Mouse (Mus musculus): ENCODE results near the gene Hsd17b3. TPM values are rescaled to one million over a fixed set of nuclear protein-coding genes. Genes with fewer than 3 reads are reported as not detected.

The Hsd17b3 gene
- not detected in 2 replicates for polyA plus RNA-seq (2012; ENCODE audit: insufficient read depth, insufficient read length, missing spikeins)

GRCm38 (mm10) chr13:64089130-64089529 lies at the start of gene Hsd17b3:
Gene Hsd17b3 (minus strand): TSS chr13:64089230.
- Histone ChIP-seq H3K4me3 (ENCODE audit: insufficient read depth, low read length) (no peak within 1 kb of the TSS), H3K4me1 (ENCODE audit: control insufficient read depth, insufficient read depth, low read length) (no peaks in the 10 kb centered on the region), H3K27ac (ENCODE audit: insufficient read depth, low read depth, low read length) (no peak within 1 kb of the TSS)
- TF ChIP-seq CTCF (IDR thresholded peaks at IDR 0.05; ENCODE audit: low read depth, low read length) = no peak
- TF ChIP-seq POLR2A (IDR thresholded peaks at IDR 0.05; ENCODE audit: borderline replicate concordance, low read depth, low read length) = no peak

DNA sequence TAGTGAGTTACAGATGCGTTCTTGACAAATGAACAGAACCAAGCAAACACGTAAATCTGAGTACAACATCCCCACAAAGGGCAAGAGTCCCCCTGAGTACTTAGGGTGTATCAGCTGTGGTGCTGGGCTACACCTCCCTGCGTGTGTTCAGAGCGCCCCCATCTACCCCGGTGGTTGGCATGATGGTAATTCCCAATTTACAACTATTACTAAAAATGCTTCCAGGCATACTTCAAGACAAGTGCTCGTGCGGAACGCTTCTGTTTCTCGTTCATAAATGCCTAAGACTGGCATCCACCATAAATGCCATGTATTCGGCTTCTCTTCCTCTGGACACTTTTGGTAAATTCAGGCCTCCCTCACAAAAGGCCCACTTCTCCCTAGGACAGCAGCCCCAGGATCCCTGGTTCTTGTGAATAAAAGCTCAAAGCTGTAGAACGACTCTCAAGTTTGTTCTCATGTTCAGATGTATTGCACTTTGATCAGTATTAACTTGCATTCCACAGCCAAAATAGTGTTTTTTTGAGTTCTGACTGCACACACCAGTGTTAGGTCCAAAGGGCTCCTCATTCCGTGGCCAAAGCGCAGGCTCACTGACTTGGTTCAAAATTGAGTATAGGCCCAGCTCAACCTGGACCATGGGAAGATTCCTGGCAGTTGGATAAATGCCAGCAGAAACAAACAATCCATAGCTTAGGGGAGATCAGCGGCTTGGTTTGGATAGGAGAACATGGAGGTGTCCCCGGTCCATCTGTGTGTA lies 40.8 kb upstream of the Hsd17b3 start:
- H3K4me1 ChIP-seq (ENCODE audit: control insufficient read depth, insufficient read depth, low read length) = peaks cover 5% of the 10 kb centered on the region; the same call in 1 of the 2 replicates
- H3K27ac ChIP-seq (ENCODE audit: insufficient read depth, low read depth, low read length) = peak overlapping the region; percentile 55
- TF ChIP-seq POLR2A (IDR thresholded peaks at IDR 0.05; ENCODE audit: borderline replicate concordance, low read depth, low read length) (no peak), CTCF (IDR thresholded peaks at IDR 0.05; ENCODE audit: low read depth, low read length) (peak; percentile 60)
- H3K4me3 ChIP-seq (ENCODE audit: insufficient read depth, low read length) = peak overlapping the region; percentile 93

- Histone ChIP-seq H3K4me1 (ENCODE audit: control insufficient read depth, insufficient read depth, low read length) (peaks cover 5% of the 10 kb centered on the region; the same call in 1 of the 2 replicates), H3K27ac (ENCODE audit: insufficient read depth, low read depth, low read length) (peak within 1 kb of the TSS; percentile 55), H3K4me3 (ENCODE audit: insufficient read depth, low read length) (peak within 1 kb of the TSS; percentile 93)
- TF ChIP-seq POLR2A (IDR thresholded peaks at IDR 0.05; ENCODE audit: borderline replicate concordance, low read depth, low read length) = no peak
- no peak for TF ChIP-seq CTCF (IDR thresholded peaks at IDR 0.05; ENCODE audit: low read depth, low read length)
These were observed 40.0 kb upstream of the Hsd17b3 start, which contains the start of gene Slc35d2 for GRCm38 (mm10) chr13:64128858-64129615. Gene Slc35d2 (minus strand): TSS chr13:64129368.

DNA sequence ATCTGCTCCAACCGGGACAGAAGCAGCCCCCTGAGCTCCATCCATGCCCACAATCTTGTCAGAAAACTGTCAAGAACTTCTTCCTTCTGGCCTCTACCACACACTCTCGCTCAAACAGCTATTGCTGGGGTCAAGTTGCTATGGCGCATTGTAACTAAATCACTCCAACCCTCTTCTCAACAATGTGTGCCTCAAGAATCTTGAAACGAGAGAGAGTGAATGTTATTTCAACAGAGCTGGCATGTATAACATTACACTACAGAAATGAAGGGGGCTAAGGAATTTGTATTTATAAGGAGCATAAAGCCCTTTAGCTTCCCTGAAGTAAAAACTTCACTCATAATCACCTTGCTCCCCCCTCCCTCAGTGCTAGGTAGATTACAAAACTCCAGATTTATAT lies 37.3 kb upstream of the Hsd17b3 start:
- TF ChIP-seq POLR2A (IDR thresholded peaks at IDR 0.05; ENCODE audit: borderline replicate concordance, low read depth, low read length) (no peak), CTCF (IDR thresholded peaks at IDR 0.05; ENCODE audit: low read depth, low read length) (no peak)
- H3K4me1 ChIP-seq (ENCODE audit: control insufficient read depth, insufficient read depth, low read length) = peaks cover 6% of the 10 kb centered on the region; the same call in 1 of the 2 replicates
- H3K4me3 ChIP-seq (ENCODE audit: insufficient read depth, low read length) = no peak overlapping the region
- no peak overlapping the region for H3K27ac ChIP-seq (ENCODE audit: insufficient read depth, low read depth, low read length)

DNA sequence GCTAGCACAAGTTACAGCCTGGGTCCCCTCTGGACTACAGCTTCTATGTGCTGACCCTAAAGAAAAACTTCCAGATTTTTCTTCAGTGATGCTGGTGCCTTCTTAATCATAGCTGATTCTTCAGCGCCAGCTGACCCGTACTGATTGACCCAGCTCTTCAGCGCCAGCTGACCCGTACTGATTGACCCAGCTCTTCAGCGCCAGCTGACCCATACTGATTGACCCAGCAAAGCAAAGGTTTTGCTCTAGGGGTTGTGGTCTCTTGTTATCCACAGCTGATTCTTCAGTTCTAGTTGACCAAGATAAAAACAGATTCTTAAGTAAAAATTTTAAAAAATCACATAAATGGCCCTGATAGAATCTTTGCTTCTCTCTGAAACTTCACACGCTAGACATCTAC lies 35.9 kb upstream of the Hsd17b3 start:
- no peak for TF ChIP-seq POLR2A (IDR thresholded peaks at IDR 0.05; ENCODE audit: borderline replicate concordance, low read depth, low read length)
- no peak for TF ChIP-seq CTCF (IDR thresholded peaks at IDR 0.05; ENCODE audit: low read depth, low read length)
- H3K27ac ChIP-seq (ENCODE audit: insufficient read depth, low read depth, low read length) = no peak overlapping the region
- H3K4me1 ChIP-seq (ENCODE audit: control insufficient read depth, insufficient read depth, low read length) = peaks cover 12% of the 10 kb centered on the region
- H3K4me3 ChIP-seq (ENCODE audit: insufficient read depth, low read length) = no peak overlapping the region

GRCm38 (mm10) chr13:64123491-64124188 lies 34.6 kb upstream of the Hsd17b3 start:
- no peak overlapping the region for H3K27ac ChIP-seq (ENCODE audit: insufficient read depth, low read depth, low read length)
- no peak overlapping the region for H3K4me3 ChIP-seq (ENCODE audit: insufficient read depth, low read length)
- TF ChIP-seq POLR2A (IDR thresholded peaks at IDR 0.05; ENCODE audit: borderline replicate concordance, low read depth, low read length) (no peak), CTCF (IDR thresholded peaks at IDR 0.05; ENCODE audit: low read depth, low read length) (no peak)

GRCm38 (mm10) chr13:64120760-64121159 lies 31.7 kb upstream of the Hsd17b3 start:
- no peak overlapping the region for H3K27ac ChIP-seq (ENCODE audit: insufficient read depth, low read depth, low read length)
- TF ChIP-seq CTCF (IDR thresholded peaks at IDR 0.05; ENCODE audit: low read depth, low read length) = no peak
- no peak for TF ChIP-seq POLR2A (IDR thresholded peaks at IDR 0.05; ENCODE audit: borderline replicate concordance, low read depth, low read length)
- no peak overlapping the region for H3K4me3 ChIP-seq (ENCODE audit: insufficient read depth, low read length)
- peaks cover 14% of the 10 kb centered on the region for H3K4me1 ChIP-seq (ENCODE audit: control insufficient read depth, insufficient read depth, low read length)

More at GRCm38 (mm10) chr13:64123491-64124188, 34.6 kb upstream of the Hsd17b3 start:
- peaks cover 9% of the 10 kb centered on the region for H3K4me1 ChIP-seq (ENCODE audit: control insufficient read depth, insufficient read depth, low read length)

- H3K4me3 ChIP-seq (ENCODE audit: insufficient read depth, low read length) = no peak overlapping the region
- TF ChIP-seq POLR2A (IDR thresholded peaks at IDR 0.05; ENCODE audit: borderline replicate concordance, low read depth, low read length) = no peak
- TF ChIP-seq CTCF (IDR thresholded peaks at IDR 0.05; ENCODE audit: low read depth, low read length) = no peak
- peaks cover 14% of the 10 kb centered on the region for H3K4me1 ChIP-seq (ENCODE audit: control insufficient read depth, insufficient read depth, low read length)
- H3K27ac ChIP-seq (ENCODE audit: insufficient read depth, low read depth, low read length) = no peak overlapping the region
These were observed 28.4 kb upstream of the Hsd17b3 start for GRCm38 (mm10) chr13:64117442-64117841.

- Histone ChIP-seq H3K4me1 (ENCODE audit: control insufficient read depth, insufficient read depth, low read length) (no peaks in the 10 kb centered on the region; the same call in 1 of the 2 replicates), H3K4me3 (ENCODE audit: insufficient read depth, low read length) (no peak overlapping the region), H3K27ac (ENCODE audit: insufficient read depth, low read depth, low read length) (no peak overlapping the region)
- TF ChIP-seq CTCF (IDR thresholded peaks at IDR 0.05; ENCODE audit: low read depth, low read length) = no peak
- TF ChIP-seq POLR2A (IDR thresholded peaks at IDR 0.05; ENCODE audit: borderline replicate concordance, low read depth, low read length) = no peak
These were observed 21.4 kb upstream of the Hsd17b3 start for GRCm38 (mm10) chr13:64110421-64110820.

Data from bone marrow macrophage, adult 2 months (primary cell).